24 mouse cellular contexts compared by ENCODE assay signal in the genomic region with DNA sequence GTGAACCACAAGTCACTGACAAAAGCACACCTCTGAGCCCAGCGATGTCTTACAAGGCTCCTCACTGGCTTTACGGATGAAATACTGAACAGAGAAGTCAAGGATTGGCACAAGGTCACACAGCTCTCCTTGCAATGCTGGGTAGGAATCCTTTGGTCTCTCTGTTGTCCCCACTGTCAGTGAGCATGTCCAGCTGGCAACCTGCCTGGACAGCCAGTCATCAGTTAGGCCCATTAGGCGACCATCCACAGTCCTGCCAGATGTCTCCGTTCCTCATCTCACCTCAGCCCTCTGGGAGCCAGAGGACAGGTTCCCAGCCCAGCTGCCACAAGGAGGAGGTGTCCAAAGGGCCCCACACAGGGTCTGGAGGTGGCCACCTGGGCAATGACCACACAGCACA. TPM values are rescaled to one million over a fixed set of nuclear protein-coding genes. Genes with fewer than 3 reads are reported as not detected.
DNase-seq lines count a peak whose midpoint lies in the region; ATAC-seq and TF ChIP-seq lines count a peak whose summit lies in the region.
"Had no signal": no experiment of that assay in that cellular context is flagged by ENCODE, and none has a peak within 500 bp of the region (broad histone marks: within the 10 kb centered on the region; RNA-seq: fewer than 3 reads in every experiment).

No protein-coding gene starts in this region.

- no peak for DNase-seq in embryonic facial prominence, embryonic 10.5 days (ENCODE audit: low spot score)
- DNase-seq in lung, embryonic 14.5 days = peak; percentile 34
- no peak for DNase-seq in lung, postnatal 36 days
- peak; percentile 60 for DNase-seq in MN1 (ENCODE audit: low spot score)
- DNase-seq in adrenal gland, postnatal 25 days = peak; percentile 52
- no peak for DNase-seq in frontal cortex, adult 2 months (ENCODE audit: extremely low spot score in 1 of 2, low spot score in 1 of 2)
- DNase-seq: forebrain, postnatal 0 days; heart, adult 11 months; kidney, adult 18-20 months; kidney, postnatal 4 days; right cerebral cortex, adult 18-20 months; spleen, adult 18-20 months had no signal

- no peaks in the 10 kb centered on the region; the same call in 1 of the 2 replicates for H3K27me3 ChIP-seq in embryonic facial prominence, embryonic 12.5 days
- H3K27me3 ChIP-seq in embryonic facial prominence, embryonic 10.5 days (replicated peaks; ENCODE audit: low read depth, poor library complexity, severe bottlenecking) = peaks cover 20% of the 10 kb centered on the region
- H3K27me3 ChIP-seq in lung, embryonic 14.5 days (ENCODE audit: insufficient read depth, low read length) = no peaks in the 10 kb centered on the region
- peaks cover 8% of the 10 kb centered on the region; the same call in 1 of the 2 replicates for H3K27me3 ChIP-seq in forebrain, embryonic 12.5 days
- H3K27me3 ChIP-seq: stomach, embryonic 15.5 days had no signal

- no peaks in the 10 kb centered on the region for H3K9me3 ChIP-seq in embryonic facial prominence, embryonic 12.5 days
- no peaks in the 10 kb centered on the region for H3K9me3 ChIP-seq in embryonic facial prominence, embryonic 10.5 days
- no peaks in the 10 kb centered on the region for H3K9me3 ChIP-seq in lung, embryonic 14.5 days (ENCODE audit: low read depth, low read length)
- no peaks in the 10 kb centered on the region for H3K9me3 ChIP-seq in forebrain, embryonic 12.5 days
- H3K9me3 ChIP-seq: embryonic facial prominence, embryonic 13.5 days; heart, embryonic 15.5 days; hindbrain, embryonic 15.5 days; limb, embryonic 15.5 days; stomach, embryonic 15.5 days had no signal

- no peak overlapping the region for H3K4me2 ChIP-seq in embryonic facial prominence, embryonic 12.5 days (replicated peaks)
- H3K4me2 ChIP-seq in lung, embryonic 14.5 days = no peak overlapping the region
- H3K4me2 ChIP-seq in forebrain, embryonic 12.5 days = no peak overlapping the region
- H3K4me2 ChIP-seq: embryonic facial prominence, embryonic 13.5 days; heart, embryonic 15.5 days; hindbrain, embryonic 15.5 days; limb, embryonic 15.5 days; stomach, embryonic 15.5 days had no signal

- 86% methylated on average over 4 of the region's 4 CpGs for WGBS in embryonic facial prominence, embryonic 12.5 days
- WGBS in embryonic facial prominence, embryonic 10.5 days = 87% methylated on average over 4 of the region's 4 CpGs
- 70% methylated on average over 4 of the region's 4 CpGs for WGBS in lung, embryonic 14.5 days
- 77% methylated on average over 4 of the region's 4 CpGs for WGBS in forebrain, embryonic 12.5 days

- no peak overlapping the region for H3K9ac ChIP-seq in embryonic facial prominence, embryonic 12.5 days
- no peak overlapping the region for H3K9ac ChIP-seq in lung, embryonic 14.5 days
- no peak overlapping the region for H3K9ac ChIP-seq in forebrain, embryonic 12.5 days
- H3K9ac ChIP-seq: embryonic facial prominence, embryonic 13.5 days; forebrain, postnatal 0 days; heart, embryonic 15.5 days; hindbrain, embryonic 15.5 days; limb, embryonic 15.5 days; stomach, embryonic 15.5 days had no signal

- H3K4me1 ChIP-seq in embryonic facial prominence, embryonic 12.5 days = no peaks in the 10 kb centered on the region
- H3K4me1 ChIP-seq in embryonic facial prominence, embryonic 10.5 days = peaks cover 20% of the 10 kb centered on the region
- H3K4me1 ChIP-seq in lung, embryonic 14.5 days (ENCODE audit: insufficient read depth) = no peaks in the 10 kb centered on the region
- H3K4me1 ChIP-seq in forebrain, embryonic 12.5 days = no peaks in the 10 kb centered on the region
- H3K4me1 ChIP-seq: embryonic facial prominence, embryonic 13.5 days; stomach, embryonic 15.5 days had no signal

- H3K4me3 ChIP-seq in embryonic facial prominence, embryonic 12.5 days = no peak overlapping the region
- H3K4me3 ChIP-seq in embryonic facial prominence, embryonic 10.5 days = no peak overlapping the region
- H3K4me3 ChIP-seq in lung, embryonic 14.5 days (ENCODE audit: low read depth, low read length) = no peak overlapping the region
- H3K4me3 ChIP-seq in forebrain, embryonic 12.5 days (replicated peaks) = no peak overlapping the region
- H3K4me3 ChIP-seq: embryonic facial prominence, embryonic 13.5 days; heart, embryonic 15.5 days; hindbrain, embryonic 15.5 days; limb, embryonic 15.5 days; stomach, embryonic 15.5 days had no signal

- no peaks in the 10 kb centered on the region for H3K36me3 ChIP-seq in embryonic facial prominence, embryonic 12.5 days
- H3K36me3 ChIP-seq in embryonic facial prominence, embryonic 10.5 days (replicated peaks) = peaks cover 2% of the 10 kb centered on the region
- no peaks in the 10 kb centered on the region for H3K36me3 ChIP-seq in lung, embryonic 14.5 days (ENCODE audit: insufficient read depth)
- 0 out of 2 replicates have a peak, but pooled peaks cover under 1% of the 10 kb centered on the region for H3K36me3 ChIP-seq in forebrain, embryonic 12.5 days (replicated peaks)
- H3K36me3 ChIP-seq: embryonic facial prominence, embryonic 13.5 days; heart, embryonic 15.5 days; hindbrain, embryonic 15.5 days; limb, embryonic 15.5 days; stomach, embryonic 15.5 days had no signal

- no peak for TF ChIP-seq CTCF in lung, embryonic 14.5 days (IDR thresholded peaks at IDR 0.05; ENCODE audit: low read depth)

- H3K27ac ChIP-seq in embryonic facial prominence, embryonic 12.5 days = no peak overlapping the region
- H3K27ac ChIP-seq in embryonic facial prominence, embryonic 10.5 days (replicated peaks) = no peak overlapping the region
- H3K27ac ChIP-seq in lung, embryonic 14.5 days (ENCODE audit: low read depth) = no peak overlapping the region
- H3K27ac ChIP-seq in forebrain, embryonic 12.5 days = no peak overlapping the region
- H3K27ac ChIP-seq: embryonic facial prominence, embryonic 13.5 days; heart, embryonic 15.5 days; hindbrain, embryonic 15.5 days; limb, embryonic 15.5 days; stomach, embryonic 15.5 days had no signal

- ATAC-seq in embryonic facial prominence, embryonic 12.5 days (ENCODE audit: insufficient number of reproducible peaks, insufficient read depth, low FRiP score, low TSS enrichment) = 0 out of 2 replicates have a peak, but pooled peaks have one; percentile 16
- no peak for ATAC-seq in lung, embryonic 14.5 days (ENCODE audit: insufficient read depth)
- ATAC-seq in forebrain, embryonic 12.5 days (ENCODE audit: low FRiP score) = no peak
- ATAC-seq: forebrain, postnatal 0 days; midbrain, embryonic 16.5 days had no signal

RNA-seq across cellular contexts. Expression of a gene that starts 17.3 kb away (rescaled TPM):
- polyA plus RNA-seq in embryonic facial prominence, embryonic 12.5 days (2016; fragmentation: Nextera tagmentation; extraction: Ambion mirVana) = 1.3 and 1.7 TPM in 2 replicates
- polyA plus RNA-seq in embryonic facial prominence, embryonic 10.5 days (2016; fragmentation: Nextera tagmentation; extraction: Ambion mirVana) = 0.21 and 0.46 TPM in 2 replicates
- not detected in 2 replicates for polyA plus RNA-seq in lung, embryonic 14.5 days (2014; fragmentation: Nextera tagmentation; extraction: Ambion mirVana)
- total RNA-seq in adrenal gland, postnatal 25 days (2021) = 1.4 and 1.6 TPM in 2 replicates
- polyA plus RNA-seq in frontal cortex, adult 2 months (2012; rRNA removed) = 61.1 and 72.3 TPM in 2 replicates
- 3.5 TPM in 2 replicates for polyA plus RNA-seq in forebrain, embryonic 12.5 days (2016; fragmentation: Nextera tagmentation; extraction: Ambion mirVana)
- total RNA-seq: common myeloid progenitor, adult 5-6 weeks; gastrocnemius, adult 8-10 months; megakaryocyte-erythroid progenitor cell, adult 5-6 weeks had no signal
- polyA plus RNA-seq: heart, embryonic 15.5 days; liver, embryonic 16.5 days had no signal

Comparison
In these comparisons a context has a peak if more than half of its experiments do, and no peak if none do; other contexts are left out.
1. DNase-seq: peak in lung, embryonic 14.5 days (single experiment), MN1 (single experiment) and adrenal gland, postnatal 25 days (single experiment); none in embryonic facial prominence, embryonic 10.5 days (single experiment), lung, postnatal 36 days (single experiment) and frontal cortex, adult 2 months (0 of 2).
2. RNA of a gene that starts 17.3 kb away (polyA plus RNA-seq): 61.1 to 72.3 TPM in frontal cortex, adult 2 months; 3.5 TPM in forebrain, embryonic 12.5 days, 1.3 to 1.7 TPM in embryonic facial prominence, embryonic 12.5 days, 0.21 to 0.46 TPM in embryonic facial prominence, embryonic 10.5 days and not detected in lung, embryonic 14.5 days; every median in the first group is over 10 times any median in the second.